Mouse (Mus musculus) layer of hippocampus, adult 8-10 months (tissue): Measurements from ENCODE around the gene Mrps31. TPM values are rescaled to one million over a fixed set of nuclear protein-coding genes. Genes with fewer than 3 reads are reported as not detected.

Experiments used
- DNase-seq, 2 experiments: peaks; one replicate each; pipeline ENCODE4 v3.0.0; 2022; ENCODE audit warnings: low spot score in 2 of 2
- total RNA-seq, 4 experiments: library from RNA; stranded (reverse); gene quantifications; 2 replicates each; pipeline ENCODE4 v1.2.4; 2022

The Mrps31 gene
- total RNA-seq, result 10 to 100 TPM; 22.0 to 28.3 (median 25.8) TPM

DNA sequence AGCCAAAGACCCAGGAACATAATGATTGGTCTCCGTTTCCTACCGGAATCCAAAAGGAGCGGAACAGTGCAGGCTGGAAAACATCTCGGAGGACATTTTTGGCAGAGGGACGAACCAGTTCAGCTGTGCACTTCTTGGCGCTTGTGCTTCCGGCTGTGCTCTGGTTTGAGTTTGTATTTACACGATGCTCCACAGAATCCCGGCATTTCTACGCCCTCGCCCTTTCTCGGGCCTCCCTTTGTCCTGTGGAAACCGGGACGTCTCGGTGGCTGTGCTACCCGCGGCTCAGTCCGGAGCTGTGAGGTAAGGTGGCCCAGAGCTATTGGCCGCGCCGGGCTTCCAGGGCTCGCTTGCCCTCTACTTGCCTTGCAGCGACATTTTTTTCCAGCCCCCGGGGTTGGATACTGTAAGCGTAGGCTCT is at the start of gene Mrps31:
Gene Mrps31 (plus strand): TSS at position 80 of the 421 bp plus-strand sequence.
- peak; percentile 85 to 87 for DNase-seq

DNA sequence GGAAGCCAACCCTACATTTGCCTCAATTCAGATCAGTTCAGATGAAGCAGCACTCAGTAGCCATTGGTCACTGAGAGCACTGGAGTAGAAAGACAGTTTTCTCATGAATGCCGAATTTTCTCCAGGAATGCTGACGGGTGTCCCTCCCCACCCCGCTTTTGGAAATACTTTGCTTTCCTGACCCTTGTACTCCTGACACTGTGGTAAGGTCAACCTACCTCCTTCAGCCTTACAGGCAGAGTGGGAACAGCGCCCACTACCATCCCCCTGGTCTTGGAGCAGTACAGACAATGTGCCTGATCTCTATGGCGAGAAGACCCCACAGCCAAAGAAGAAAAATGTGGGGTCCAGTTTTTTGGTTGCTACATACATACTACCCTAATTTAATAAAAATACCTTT is 34.9 kb upstream of the Mrps31 start:
- DNase-seq, result no peak

DNA sequence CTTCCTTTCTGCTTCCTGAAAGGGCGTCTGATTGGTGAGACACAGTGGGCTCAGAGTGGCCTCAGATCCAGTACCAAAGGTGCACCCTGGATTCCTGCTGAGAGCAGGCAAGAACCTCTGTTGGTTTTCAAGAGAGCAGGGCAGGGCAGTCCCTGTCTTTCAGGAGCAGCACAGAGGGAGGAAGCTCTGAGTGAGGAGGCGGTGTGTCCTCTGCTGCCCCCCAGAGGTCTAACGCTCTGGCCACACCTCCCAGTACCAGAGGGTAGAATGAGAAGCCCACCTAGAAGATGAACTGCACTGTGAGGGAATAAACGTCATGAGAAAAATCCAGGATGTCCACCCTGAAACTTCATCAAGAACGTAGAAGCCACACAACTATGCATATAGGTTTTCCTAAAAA is 34.3 kb upstream of the Mrps31 start:
- no peak for DNase-seq

DNA sequence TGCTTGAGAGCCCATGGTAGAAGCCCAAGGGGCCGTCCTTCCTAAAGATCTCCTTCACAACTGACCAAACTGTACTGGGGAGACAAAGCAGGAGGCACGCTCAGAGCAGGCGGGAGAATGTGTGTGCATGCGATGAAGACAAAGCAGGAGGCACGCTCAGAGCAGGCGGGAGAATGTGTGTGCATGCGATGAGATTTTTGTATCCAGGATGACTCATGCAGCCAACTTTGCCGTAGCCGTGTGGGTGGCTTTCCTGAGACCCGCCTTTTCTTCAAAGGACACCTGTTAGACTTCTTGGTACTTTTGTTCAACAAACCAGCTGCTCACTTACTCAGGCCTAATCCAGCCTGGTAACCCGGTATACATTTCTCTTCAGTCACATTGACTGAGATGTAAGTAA is 30.2 kb upstream of the Mrps31 start:
- DNase-seq, result no peak

DNA sequence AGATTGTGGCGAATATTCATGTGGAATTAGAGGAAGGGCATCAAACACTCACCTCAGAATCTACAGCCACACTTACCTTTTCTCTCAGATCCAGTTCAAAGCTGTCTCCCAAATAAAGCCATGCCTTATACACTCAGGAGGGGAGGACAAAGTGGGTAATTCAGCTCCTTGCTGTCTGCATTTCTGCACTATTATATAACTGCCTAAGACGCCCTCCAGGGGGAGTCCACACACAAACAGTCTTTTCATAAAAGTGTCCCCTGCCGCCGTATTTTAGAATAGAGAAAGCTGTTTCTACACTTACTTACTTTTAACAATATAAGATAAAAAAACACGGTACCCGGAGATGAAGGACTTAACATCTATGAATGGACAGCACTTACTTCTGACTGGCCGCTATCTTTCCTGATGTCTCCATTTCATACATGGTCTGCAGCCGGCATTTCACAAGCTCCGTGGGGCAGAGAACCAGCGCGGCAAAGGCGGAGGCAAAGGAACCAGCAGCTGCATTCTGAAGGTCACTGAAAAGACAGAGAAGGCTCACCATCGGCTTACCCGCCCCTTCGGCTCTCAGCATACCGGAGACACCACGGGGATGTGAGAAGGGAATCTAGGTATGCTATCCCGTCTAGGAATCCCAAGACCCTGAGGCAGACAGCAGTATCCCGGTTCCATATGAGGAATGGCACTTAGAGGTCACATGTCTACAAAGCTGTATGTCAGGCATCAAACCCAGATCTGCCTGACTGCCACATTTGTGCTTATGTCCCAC is 28.2 kb upstream of the Mrps31 start:
- DNase-seq, result no peak

DNA sequence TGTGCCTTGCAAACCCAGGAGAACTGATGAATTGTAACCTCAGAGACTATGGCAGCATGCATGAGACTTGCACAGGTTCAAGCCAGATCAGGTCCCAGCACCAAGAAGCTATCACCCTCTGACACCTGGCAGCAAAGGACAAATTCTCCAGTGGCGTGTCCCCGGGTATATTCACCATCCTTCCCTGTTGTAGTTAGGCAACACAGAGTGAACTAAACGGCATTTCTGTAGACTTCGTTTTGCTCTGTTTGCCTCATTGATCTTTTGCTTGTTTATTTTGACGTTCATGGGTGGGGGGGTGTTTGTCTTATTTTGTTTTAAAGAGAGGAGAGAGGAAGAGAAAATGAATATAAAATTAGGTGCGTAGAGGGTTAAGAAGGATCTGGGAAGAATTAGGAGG is 26.0 kb upstream of the Mrps31 start:
- DNase-seq, result no peak

DNA sequence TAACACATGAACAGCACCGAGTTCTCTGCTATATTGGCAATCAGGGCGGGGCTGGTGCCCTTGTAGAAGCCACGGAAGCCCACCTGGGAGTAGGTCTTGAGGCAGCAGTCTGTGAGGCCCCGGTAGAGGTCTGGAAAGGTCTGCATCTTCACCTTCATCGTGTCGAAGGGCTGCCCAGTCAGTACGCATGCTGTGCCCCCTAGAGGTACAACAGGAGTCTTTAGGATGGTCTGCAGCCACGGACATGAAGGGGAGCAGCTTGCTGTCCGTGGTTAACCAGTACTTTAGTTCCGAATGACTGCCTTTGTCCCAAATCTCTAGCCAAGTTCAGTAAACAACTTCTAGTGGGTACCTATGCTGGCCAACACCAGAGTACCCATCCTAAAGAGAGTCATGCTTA is 21.3 kb upstream of the Mrps31 start:
- no peak for DNase-seq

DNA sequence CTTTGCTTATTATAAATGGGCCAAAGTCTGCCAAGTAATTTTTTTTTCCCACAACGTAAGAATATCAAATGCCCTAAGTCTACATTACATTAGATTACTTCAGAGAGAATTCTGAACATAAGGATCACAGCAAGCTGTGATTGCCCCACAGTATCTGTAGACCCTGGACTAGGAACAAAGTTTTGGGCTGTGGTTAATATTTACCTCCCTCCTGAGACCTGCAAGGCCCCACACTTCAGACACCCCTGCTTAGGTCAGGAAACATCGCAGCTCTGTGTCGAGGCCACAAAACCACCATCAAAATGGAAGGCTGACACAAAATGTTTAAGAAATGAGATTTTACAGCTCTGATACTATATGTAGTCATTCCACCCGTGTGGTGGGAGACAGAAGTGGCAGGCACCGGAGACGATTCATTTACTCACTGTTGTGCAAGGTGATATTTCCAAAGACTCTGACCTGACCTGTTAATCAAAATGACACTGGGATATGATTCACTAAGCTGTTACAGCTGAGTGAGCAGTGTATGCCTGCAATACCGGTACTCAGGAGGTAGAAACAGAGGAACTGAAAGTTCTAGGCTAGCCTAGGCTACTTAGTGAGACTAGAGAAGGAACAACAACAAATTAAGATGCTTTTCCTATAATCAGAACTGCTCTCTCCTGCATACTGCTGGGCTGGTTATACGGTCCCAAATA is 20.2 kb upstream of the Mrps31 start:
- no peak for DNase-seq

DNA sequence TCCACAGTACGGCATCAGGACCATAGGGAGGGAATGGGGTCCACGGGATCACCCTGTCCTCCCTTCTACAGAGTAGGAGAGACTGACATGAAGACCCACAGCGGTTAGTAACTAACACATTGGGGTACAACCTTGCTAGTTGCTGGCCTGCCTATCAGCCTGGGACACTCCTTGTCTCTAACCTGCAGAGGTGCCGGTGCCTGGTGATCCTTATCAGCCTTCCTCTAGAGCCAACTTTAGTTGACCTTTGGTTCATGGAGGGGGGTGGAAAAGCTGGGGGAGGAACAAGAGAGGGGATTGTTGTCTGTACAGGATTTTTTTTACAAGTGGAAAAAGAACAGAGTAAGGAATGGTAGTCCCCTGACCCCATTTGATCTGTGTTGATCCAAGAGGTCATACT is 16.7 kb upstream of the Mrps31 start:
- no peak for DNase-seq

DNA sequence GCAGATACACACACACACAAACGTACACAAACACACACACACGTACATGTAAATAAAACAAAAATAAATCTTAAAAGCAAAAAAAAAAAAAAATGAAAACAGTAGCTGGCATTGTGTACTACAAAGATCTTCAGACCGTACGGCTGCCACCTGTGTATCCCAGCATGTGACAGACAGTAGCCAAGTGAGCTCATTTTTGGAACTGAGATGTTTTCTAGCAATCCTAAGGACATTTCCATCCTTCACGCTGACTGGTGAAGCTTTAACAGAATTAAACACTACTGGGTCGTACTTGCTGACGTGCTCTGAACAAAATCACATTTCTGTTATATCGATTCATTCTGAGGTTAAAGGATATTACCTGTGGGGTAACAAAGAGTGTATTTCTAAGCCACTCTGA is 15.9 kb upstream of the Mrps31 start:
- DNase-seq, result no peak

DNA sequence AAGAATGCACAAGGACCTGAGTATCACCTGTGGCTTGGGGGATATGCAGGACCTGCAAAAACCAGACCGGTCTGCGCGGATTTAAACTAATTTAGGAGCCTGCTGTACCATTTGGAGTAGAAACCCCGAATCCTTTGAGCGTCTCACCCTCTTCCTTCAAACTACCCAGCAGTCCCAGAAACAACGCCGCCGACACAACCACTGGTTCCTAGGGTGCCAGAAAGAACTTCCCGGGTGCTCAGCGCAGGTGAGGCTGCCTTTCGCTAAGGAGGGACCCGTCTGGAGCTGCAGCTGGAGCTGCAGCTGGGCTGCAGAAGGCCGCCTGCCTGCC is 13.4 kb upstream of the Mrps31 start:
- DNase-seq, result no peak

DNA sequence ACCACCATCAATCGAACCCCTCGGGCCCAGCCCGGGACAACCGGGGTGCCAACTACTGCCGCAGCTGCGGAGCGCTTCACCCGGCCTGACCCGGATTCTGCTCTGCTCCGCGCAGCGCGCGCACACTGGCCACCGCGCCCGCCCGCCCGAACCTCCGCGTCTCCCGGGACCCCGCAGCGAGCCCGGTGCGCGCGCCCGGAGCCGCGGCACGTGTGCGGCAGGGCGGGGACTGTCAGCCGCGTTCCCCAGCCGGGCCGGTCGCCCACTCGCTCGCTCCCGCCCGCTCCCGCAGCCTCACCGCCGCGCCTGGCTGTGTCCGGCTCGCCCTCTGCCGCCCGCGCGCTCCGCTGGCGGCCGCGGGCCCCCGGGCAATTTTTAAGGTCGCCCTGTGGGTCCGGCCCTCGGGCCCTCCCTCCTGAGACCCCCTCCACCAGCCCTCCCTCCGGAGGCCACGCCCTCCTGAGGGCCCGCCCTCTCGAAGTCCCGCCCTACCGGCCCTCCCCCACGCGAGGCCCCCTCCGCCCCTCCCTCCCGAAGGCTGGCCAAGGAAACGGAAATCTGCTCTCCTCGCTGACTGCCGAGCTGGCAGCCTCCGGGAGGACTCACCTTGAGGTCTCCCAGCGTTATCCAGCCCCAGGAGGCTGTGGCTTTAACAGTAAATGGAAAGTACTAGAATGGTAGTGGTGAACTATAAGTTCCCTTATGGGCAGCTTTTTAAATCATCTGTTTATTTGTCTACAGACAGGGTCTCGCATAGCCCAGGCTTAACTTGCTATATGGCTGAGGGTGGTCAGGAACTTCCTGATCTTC is 12.8 kb upstream of the Mrps31 start, which contains the start of gene Slc25a15:
Gene Slc25a15 (minus strand): TSS at position 456 of the 810 bp plus-strand sequence.
- DNase-seq, result peak; percentile 70 to 82

DNA sequence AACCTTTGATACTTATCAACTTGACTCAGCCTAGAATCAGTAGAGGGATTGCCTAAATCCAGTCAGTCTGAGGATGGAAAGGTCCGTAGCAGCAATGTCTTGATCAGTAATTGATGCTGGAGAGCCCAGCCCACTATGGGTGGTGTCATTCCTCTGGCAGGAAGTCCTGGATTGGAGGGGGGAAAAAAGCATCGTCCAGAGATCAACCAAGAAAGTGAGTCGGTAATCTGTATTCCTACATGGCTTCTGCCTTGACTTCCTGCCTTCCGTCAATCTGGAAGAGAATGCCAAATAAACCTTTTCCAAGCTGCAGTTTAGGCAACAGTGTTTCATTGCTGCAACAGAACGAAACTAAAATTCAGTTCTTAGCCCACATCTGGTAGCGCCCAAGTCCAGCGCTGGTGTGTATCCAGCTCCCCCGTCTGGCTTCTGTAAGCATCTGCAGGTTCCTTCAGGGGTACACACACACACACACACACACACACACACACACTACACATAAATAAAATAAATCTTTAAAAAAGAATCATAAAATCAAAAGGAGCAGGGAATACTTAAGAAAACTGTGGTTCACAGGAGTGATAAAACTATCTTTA is 11.8 kb upstream of the Mrps31 start:
- no peak for DNase-seq

DNA sequence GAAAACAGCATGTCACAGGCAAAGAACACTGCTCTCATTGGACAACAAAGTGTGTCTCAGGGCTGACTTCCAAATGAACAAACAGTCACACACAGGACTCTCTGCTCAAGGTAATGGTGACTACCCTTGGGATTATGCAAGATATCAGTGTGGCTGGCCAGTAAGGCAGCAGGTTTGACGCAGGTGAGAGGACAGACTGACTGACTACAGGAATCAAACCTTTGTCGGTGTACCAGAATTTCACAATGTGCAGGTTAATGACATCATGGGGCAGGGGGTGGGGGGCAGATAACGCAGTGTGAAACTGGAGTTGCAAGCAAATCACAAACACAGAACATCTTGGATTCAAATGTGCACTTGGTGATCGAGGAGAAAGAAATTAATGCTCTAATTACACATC is 10.6 kb upstream of the Mrps31 start:
- no peak for DNase-seq

DNA sequence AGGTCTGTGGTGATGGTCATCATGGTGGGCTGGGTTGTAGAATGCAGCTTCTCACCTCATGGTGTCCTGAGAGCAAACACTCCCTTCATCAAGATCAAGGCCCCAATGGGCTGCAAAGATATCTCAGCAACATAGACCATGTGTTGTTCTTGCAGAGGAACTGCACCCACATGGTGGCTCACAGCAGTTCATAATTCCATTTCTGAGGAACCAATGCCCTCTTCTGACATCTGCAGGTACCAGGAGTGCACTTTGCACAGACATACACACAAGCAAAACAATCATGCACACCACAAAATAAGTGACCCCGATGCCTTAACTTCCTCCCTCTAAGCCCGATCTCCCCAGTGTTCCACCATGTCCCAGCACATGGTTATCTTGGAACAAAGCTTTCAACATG is 7.9 kb upstream of the Mrps31 start:
- DNase-seq, result no peak

DNA sequence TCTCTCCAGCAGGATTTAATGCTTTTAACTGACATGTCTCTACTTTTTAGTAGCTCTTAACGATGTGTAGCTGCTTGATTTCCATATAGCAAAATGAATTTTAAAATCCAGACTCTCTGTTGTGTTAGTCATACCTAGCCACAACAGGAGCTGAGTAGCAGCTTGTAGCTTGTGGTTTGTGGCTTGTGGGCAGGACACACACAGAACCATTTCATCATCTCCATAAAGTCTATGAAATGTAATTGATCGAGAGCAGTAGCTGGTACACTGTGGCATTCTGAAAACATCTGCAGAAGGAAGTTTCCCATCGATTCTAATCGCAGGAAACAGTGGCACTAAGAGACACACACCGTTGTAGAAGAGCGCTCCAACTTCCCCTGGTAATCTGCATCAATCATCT is 5.4 kb upstream of the Mrps31 start:
- no peak for DNase-seq

DNA sequence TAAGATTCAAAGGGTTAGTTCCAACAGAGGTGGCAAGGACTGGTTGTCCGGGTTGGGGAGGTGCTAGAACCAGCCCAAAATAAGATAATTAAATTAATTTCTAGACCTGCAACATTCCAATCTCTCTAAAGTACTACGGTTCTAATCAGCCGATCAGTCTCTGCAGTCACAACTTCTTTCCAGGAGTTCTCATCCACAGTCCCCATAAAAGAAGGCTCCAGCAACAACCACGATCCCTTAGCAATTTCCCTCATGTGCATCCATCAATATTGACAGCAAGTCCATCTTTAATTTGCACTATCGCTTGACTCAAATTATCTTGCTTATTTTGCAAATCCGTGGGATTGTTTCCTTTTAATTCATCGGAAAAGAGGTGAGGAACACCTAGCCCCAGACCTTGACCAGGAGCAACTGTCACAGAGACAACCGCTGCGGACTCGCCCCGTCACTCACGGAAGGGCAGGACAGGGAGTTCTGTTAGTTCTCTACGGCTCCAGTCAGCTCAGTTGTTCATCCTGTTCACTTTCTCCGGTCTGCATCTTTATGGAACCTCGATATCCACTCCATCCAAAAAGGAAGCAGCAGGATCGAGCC is 376 bp upstream of the Mrps31 start:
- DNase-seq, result no peak

DNA sequence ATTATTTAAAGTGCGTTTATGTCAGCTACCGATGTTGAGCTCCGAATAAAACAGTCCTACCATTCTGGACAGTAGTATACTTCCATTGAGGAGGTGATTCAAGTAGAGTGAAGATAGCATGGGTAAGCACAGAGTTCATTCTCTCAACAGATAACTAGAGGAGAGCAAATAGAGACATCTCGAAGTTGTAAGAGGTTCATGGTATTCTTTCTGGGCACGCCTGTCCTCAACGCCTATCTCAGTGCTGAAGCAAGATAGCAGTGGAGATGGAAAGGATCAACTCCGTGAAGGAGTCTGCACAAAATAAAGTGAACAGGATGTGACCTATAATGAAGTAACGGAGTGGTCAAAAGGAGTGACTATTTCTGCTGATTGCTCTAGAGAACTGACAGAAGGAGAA is 810 bp downstream of the Mrps31 start:
- no peak for DNase-seq
